Mouse (Mus musculus): ENCODE data around the gene Rhag.

DNA sequence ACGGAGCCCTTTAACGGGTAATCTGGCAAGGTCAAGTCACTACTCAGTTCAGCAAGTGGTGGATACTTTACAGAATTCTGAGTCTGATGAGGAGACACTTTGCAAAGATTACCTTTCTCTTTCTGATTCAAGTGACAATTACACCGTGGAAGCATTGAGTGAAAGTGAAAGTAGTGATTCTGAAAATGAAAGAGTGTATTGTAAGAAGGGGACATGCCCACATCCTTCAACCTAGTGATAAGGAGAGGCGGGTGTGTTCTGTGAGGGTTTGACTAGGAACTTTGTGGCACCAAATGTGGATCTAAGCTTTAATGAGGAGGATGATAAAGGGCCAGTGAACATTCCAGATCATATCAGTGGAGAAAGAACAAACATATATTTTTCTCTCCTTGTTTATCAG is 47.3 kb upstream of the Rhag start:
- TF ChIP-seq CTCF (IDR thresholded peaks at IDR 0.05; ENCODE audit: low read depth) (no peak), EP300 (optimal IDR thresholded peaks at IDR 0.05) (no peak)

All from stomach, postnatal 0 days (tissue).